Mouse (Mus musculus) C2C12 (cell line): ENCODE measurements around the gene Nxf2. TPM values are rescaled to one million over a fixed set of nuclear protein-coding genes. Genes with fewer than 3 reads are reported as not detected.

Experiments
- H3K27me3 ChIP-seq: one replicate; pipeline ENCODE4 v1.6.1; 2011; ENCODE audit not compliant: control insufficient read depth, insufficient read depth, insufficient read length
- H3K36me3 ChIP-seq: one replicate; pipeline ENCODE4 v1.6.1; 2011; ENCODE audit not compliant: control insufficient read depth, insufficient read depth
- H3K4me3 ChIP-seq: one replicate; pipeline ENCODE4 v1.5.1; 2011; ENCODE audit warnings: mild to moderate bottlenecking, control low read depth; ENCODE audit not compliant: poor library complexity, insufficient read depth, severe bottlenecking
- H3K79me2 ChIP-seq: one replicate; pipeline ENCODE4 v1.6.1; 2011; ENCODE audit not compliant: control insufficient read depth, insufficient read depth
- H3K79me3 ChIP-seq: one replicate; pipeline ENCODE4 v1.6.1; 2011; ENCODE audit warnings: low read depth, control low read depth
- H3ac ChIP-seq: one replicate; pipeline ENCODE3; 2011; ENCODE audit warnings: low read depth; ENCODE audit not compliant: control insufficient read depth, insufficient read length
- CEBPB ChIP-seq: IDR thresholded peaks from one replicate; pipeline ENCODE4 v1.6.1; 2011; ENCODE audit warnings: low read depth, mild to moderate bottlenecking, control low read depth, moderate library complexity
- CTCF ChIP-seq: IDR thresholded peaks from one replicate; pipeline ENCODE4 v1.5.1; 2011; ENCODE audit not compliant: control insufficient read depth, insufficient read depth, insufficient read length
- FOSL1 ChIP-seq: IDR thresholded peaks from one replicate; pipeline ENCODE4 v1.8.0; 2011; ENCODE audit warnings: mild to moderate bottlenecking, low read length; ENCODE audit not compliant: poor library complexity, insufficient read depth, severe bottlenecking
- MAX ChIP-seq: IDR thresholded peaks from one replicate; pipeline ENCODE4 v1.6.1; 2011; ENCODE audit warnings: mild to moderate bottlenecking, control low read depth
- MYOD1 ChIP-seq: IDR thresholded peaks from one replicate; pipeline ENCODE4 v1.6.1; 2011; ENCODE audit warnings: low read depth; ENCODE audit not compliant: control insufficient read depth, insufficient read length
- MYOG ChIP-seq: IDR thresholded peaks from one replicate; pipeline ENCODE4 v1.6.1; 2011; ENCODE audit not compliant: control insufficient read depth, insufficient read length; ENCODE audit errors: extremely low read depth
- USF1 ChIP-seq: IDR thresholded peaks from one replicate; pipeline ENCODE4 v1.6.1; 2011; ENCODE audit warnings: low read depth, mild to moderate bottlenecking, control low read depth, moderate library complexity
- long read RNA-seq, 2 experiments: library from polyadenylated mRNA; unstranded; transcript quantifications; one replicate each; pipeline ENCODE4 v2.0.0; 2019 to 2020
- polyA plus RNA-seq: library from polyadenylated mRNA; unstranded; fragments of >200 nt; fragmentation: generic; extraction: Trizol; gene quantifications from one replicate; pipeline ENCODE4 v1.2.1, GENCODE M21; 2012; ENCODE audit warnings: missing spikeins

Nxf2 gene
- not detected for polyA plus RNA-seq
- long read RNA-seq, experiment 1: 0 reads
- long read RNA-seq, experiment 2: 0 reads

DNA sequence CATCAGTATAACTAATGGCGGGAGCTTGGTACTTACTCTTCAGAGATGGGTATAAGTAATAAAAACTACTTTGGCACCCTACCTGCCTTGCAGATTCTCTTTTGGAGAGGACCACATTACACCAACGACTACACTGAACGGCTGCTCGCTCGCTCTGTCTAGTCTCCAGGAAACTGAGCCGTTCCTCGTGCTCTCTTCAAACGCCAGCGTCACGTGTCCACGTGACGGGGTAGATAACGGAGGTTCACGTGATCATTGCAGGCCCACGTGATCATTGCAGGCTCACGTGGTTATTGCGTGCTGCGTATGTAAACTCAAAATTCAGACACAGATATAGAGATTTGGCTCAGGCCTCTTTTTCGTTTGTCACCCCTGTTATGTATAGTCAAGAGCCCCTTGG lies at the start of gene Nxf2:
Gene Nxf2, minus strand, starts transcription at position 209 of the 400 bp plus-strand sequence.
- TF ChIP-seq MAX: no peak
- TF ChIP-seq CTCF: no peak
- TF ChIP-seq FOSL1: no peak
- no peak for TF ChIP-seq USF1
- TF ChIP-seq CEBPB: no peak
- TF ChIP-seq MYOD1: no peak
- TF ChIP-seq MYOG: no peak
- H3K4me3 ChIP-seq: no peak within 1 kb of the TSS
- no peaks in the 10 kb centered on the region for H3K79me2 ChIP-seq
- no peaks in the 10 kb centered on the region for H3K79me3 ChIP-seq
- H3K36me3 ChIP-seq: no peaks in the 10 kb centered on the region
- H3K27me3 ChIP-seq: no peaks in the 10 kb centered on the region
- H3ac ChIP-seq: no peak within 1 kb of the TSS

DNA sequence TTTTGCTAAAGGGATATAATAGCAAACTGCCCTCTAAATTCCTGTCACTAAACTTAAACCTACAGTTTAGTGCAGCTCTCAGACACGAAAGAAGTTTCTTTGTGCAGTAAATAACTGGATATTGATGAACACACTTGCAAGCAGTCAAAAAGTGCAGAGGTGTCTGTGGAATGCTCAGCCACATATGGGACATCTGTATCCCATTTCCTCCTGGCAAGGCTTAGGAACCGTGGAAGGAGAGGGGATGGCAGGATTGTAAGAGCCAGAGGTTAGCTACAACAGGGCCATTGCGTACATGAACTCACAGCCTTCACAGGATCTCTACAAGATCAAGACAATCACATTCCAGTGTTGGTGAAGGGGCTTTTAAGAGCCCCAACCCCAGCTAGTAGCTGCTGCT lies 46.8 kb upstream of the Nxf2 start:
- Histone ChIP-seq H3K27me3 (no peaks in the 10 kb centered on the region), H3K79me2 (no peaks in the 10 kb centered on the region), H3K4me3 (no peak overlapping the region), H3K36me3 (no peaks in the 10 kb centered on the region), H3K79me3 (no peaks in the 10 kb centered on the region), H3ac (no peak overlapping the region)
- no peak for TF ChIP-seq CTCF
- TF ChIP-seq USF1: no peak
- no peak for TF ChIP-seq MAX
- TF ChIP-seq FOSL1: no peak
- no peak for TF ChIP-seq MYOD1
- no peak for TF ChIP-seq MYOG
- TF ChIP-seq CEBPB: no peak

DNA sequence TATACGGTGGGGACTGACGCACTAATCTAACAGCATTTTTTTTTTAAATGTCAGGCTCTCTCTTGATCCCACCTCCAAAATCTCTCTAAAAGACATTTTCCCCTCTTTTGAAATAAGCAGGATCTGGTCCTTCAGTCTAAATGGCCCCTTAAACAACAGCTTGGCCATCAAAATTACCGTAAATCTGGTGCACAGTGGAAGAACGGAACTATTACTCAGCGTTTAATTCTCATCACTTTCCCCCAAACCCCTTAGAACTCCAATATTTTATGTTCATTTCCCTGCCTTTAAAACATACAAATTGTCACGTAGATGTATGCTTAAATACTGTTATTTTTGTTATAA lies 44.9 kb upstream of the Nxf2 start:
- H3ac ChIP-seq: no peak overlapping the region
- TF ChIP-seq MYOG (no peak), CTCF (no peak)

DNA sequence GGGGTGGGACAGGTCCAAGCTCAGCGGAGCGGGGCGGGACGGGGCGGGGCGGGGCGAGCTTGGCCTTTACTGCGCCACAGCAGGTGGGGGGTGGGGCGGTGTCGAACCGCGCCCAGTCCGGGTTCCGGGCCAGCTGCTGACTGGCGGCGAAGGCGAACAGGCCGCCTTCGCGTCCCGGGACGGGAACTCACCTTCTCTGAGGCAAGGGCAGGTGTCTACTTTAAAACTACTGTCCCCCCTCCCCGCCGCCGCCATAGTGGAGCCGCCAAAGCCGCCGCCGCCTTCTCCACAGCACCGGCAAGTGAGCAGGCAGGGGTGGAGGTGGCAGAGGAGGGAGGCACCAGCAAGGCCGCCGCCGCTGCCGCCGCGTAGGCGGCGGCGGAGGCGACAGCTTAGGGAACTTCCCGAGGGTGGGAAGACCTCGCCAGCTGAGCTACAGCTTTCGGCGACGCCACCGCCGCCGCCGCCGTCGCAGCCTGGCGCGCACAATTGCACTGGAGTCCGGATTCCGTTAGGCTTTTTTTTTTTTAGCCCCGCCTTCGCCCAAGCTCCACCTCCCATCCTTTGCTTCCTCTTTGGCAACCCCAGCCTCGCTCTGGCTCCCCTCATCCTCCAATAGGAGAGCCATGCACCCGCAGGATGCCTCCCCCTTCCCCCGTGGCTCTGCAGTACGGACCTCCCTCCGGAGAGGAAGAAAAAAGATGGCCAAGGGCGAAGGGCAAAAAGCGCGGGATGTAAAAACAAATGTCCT lies 44.3 kb upstream of the Nxf2 start, which contains the start of gene Zmat1:
Gene Zmat1, minus strand, starts transcription at position 490 of the 751 bp plus-strand sequence.
- H3K79me2 ChIP-seq: no peaks in the 10 kb centered on the region

More for the DNA sequence above, 44.9 kb upstream of the Nxf2 start:
- H3K79me2 ChIP-seq: no peaks in the 10 kb centered on the region
- no peaks in the 10 kb centered on the region for H3K27me3 ChIP-seq
- H3K36me3 ChIP-seq: no peaks in the 10 kb centered on the region
- H3K79me3 ChIP-seq: no peaks in the 10 kb centered on the region
- no peak overlapping the region for H3K4me3 ChIP-seq

DNA sequence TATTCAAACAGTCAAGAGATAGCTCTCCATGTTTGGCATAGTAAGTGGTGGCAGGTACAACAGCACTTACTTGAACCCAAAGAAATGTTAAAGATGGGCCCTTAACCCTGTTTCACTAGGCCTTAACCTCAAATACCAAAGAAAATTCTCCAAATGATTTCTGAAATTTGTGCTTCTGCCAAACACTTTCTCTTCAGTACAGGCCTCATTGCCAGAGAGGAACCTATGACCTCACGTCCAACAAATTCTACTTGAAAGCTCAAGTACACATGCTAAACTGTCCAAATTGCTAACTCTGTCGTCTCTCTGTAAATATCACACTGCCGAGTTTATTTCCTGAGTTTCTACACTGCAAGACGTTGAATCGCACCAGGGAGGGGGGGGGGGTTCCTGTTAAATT lies 43.5 kb upstream of the Nxf2 start:
- Histone ChIP-seq H3K79me3 (no peaks in the 10 kb centered on the region), H3K4me3 (no peak overlapping the region), H3K27me3 (no peaks in the 10 kb centered on the region), H3K36me3 (no peaks in the 10 kb centered on the region), H3ac (no peak overlapping the region), H3K79me2 (no peaks in the 10 kb centered on the region)
- TF ChIP-seq MAX (no peak), MYOD1 (no peak), FOSL1 (no peak), CTCF (no peak), USF1 (no peak), CEBPB (no peak), MYOG (no peak)

More for the DNA sequence above, 44.3 kb upstream of the Nxf2 start, which contains the start of gene Zmat1:
- Histone ChIP-seq H3K27me3 (no peaks in the 10 kb centered on the region), H3K36me3 (no peaks in the 10 kb centered on the region), H3K4me3 (peak within 1 kb of the TSS; percentile 45), H3K79me3 (no peaks in the 10 kb centered on the region), H3ac (peak within 1 kb of the TSS; percentile 60)
- TF ChIP-seq CEBPB (no peak), MYOG (no peak), MAX (no peak), FOSL1 (no peak), CTCF (no peak), USF1 (no peak)
